Mouse (Mus musculus) liver, postnatal 0 days (tissue): ENCODE data around the gene Il4ra.

Source experiments
- CTCF ChIP-seq: sonication (generic); IDR thresholded peaks from 2 replicates; pipeline ENCODE4 v1.5.1; 2016; ENCODE audit warnings: antibody characterized with exemption, low read depth
- EP300 ChIP-seq: IDR thresholded peaks from 2 replicates; pipeline ENCODE4 v1.6.1; 2016; ENCODE audit warnings: antibody characterized with exemption, low read depth, mild to moderate bottlenecking

DNA sequence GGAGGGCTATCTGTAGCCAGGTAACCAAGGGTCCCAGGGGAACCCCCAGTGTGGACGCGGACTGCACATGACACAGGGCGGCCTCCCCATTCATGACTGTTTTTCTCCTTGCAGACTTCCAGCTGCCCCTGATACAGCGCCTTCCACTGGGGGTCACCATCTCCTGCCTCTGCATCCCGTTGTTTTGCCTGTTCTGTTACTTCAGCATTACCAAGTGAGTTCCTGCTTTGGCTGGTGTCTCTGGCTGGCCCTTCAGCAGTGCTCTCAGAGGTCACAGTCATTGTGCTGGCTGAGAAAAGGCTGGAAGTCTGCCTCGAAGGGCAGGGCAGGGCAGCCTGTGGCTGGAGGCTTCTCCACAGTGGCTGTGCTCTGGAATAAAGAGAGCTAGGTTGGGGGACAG, 20.8 kb downstream of the Il4ra start:
- 0 out of 2 replicates have a peak, but pooled peaks have one; percentile 3 for TF ChIP-seq CTCF
- TF ChIP-seq EP300, result no peak
